Mouse (Mus musculus) heart, postnatal 10 days (tissue): ENCODE data around the gene Gm7971. TPM values are rescaled to one million over a fixed set of nuclear protein-coding genes. Genes with fewer than 3 reads are reported as not detected.
"Not testable (repeated sequence)": the region's sequence is repeated elsewhere in the genome, so short reads cannot be mapped to it uniquely, and the experiment has no call there.

Experiments
- DNase-seq, 2 experiments: peaks; one replicate each; pipeline ENCODE4 v3.0.0; 2021
- intact Hi-C: fragments of 180-260 bp; cut with DNase I; formaldehyde crosslinking; loops from one replicate; pipeline ENCODE4 v1.15.1; 2025
- total RNA-seq, 2 experiments: library from RNA; stranded (reverse); gene quantifications; 2 replicates each; pipeline ENCODE4 v1.2.3; 2021

Gm7971 gene
- not detected for total RNA-seq

- DNase-seq, intact Hi-C loops: not testable (repeated sequence)
Observed at GRCm38 (mm10) chr5:95594775-95595174, at the start of gene Gm7971. TSS of gene Gm7971 (minus strand) at chr5:95594875.

Other genes starting within 250 kb of the Gm7971 start
- not detected for gene D5Ertd577e, start 138.1 kb downstream of the Gm7971 start, total RNA-seq
- gene Gm3286, start 84.1 kb downstream of the Gm7971 start, total RNA-seq: not detected
- gene Gm7978, start 141.3 kb upstream of the Gm7971 start, total RNA-seq: not detected
- gene Gm7982, start 147.1 kb upstream of the Gm7971 start, total RNA-seq: not detected
- not detected for gene E330014E10Rik, start 181.1 kb upstream of the Gm7971 start, total RNA-seq